ENCODE assay signal across 9 mouse cellular contexts in the genomic region with DNA sequence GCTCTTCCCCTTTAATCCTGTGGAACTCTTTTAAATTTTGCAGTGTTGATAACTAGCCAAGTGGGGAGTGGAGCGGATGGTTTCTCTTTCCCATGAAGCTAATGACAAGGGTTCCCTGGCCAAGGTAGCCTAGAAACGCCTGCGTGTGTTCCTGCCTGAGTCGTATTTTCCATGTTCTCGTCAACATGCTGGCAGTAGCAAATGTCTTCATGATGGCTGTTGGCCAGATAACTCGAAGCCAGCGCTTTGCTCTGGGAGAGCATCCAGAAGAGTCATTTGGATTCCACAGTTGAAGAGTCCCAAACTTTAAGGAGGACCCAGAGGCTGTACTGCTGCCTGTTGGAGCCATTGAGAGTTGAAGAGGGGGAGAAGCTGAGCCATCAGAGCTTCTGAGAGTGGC. TPM values are rescaled to one million over a fixed set of nuclear protein-coding genes. Genes with fewer than 3 reads are reported as not detected.
DNase-seq lines count a peak whose midpoint lies in the region; ATAC-seq and TF ChIP-seq lines count a peak whose summit lies in the region.
"Had no signal": no experiment of that assay in that cellular context is flagged by ENCODE, and none has a peak within 500 bp of the region (broad histone marks: within the 10 kb centered on the region; RNA-seq: fewer than 3 reads in every experiment).

No protein-coding gene starts in this region.

- no peak for ATAC-seq in kidney, embryonic 14.5 days (ENCODE audit: low FRiP score, low TSS enrichment)
- peak; percentile 75 for ATAC-seq in heart, embryonic 14.5 days (ENCODE audit: insufficient number of reproducible peaks, insufficient read depth, low FRiP score, low read depth)
- no peak for ATAC-seq in monocyte, adult 5-6 weeks (replicated peaks; ENCODE audit: insufficient number of reproducible peaks, low FRiP score, low TSS enrichment, poor library complexity, severe bottlenecking)

- peak; percentile 34 for DNase-seq in kidney, adult 18-20 months
- DNase-seq in cerebellum, adult 2 months: peak; percentile 60 to 78
- DNase-seq in layer of hippocampus, postnatal 36 days: peak; percentile 60 to 71
- DNase-seq in right cerebral cortex, adult 2 months (ENCODE audit: low spot score in 2 of 2): peak; percentile 41 to 60
- DNase-seq in natural killer cell, adult 2 months (ENCODE audit: low spot score in 2 of 2): no peak

- H3K4me2 ChIP-seq in kidney, embryonic 14.5 days (replicated peaks; ENCODE audit: low read depth, low read length): no peak overlapping the region
- H3K4me2 ChIP-seq in heart, embryonic 14.5 days (ENCODE audit: low read length): no peak overlapping the region

- H3K4me3 ChIP-seq in kidney, embryonic 14.5 days (ENCODE audit: low read length): no peak overlapping the region
- no peak overlapping the region for H3K4me3 ChIP-seq in cerebellum, adult 2 months (replicated peaks; ENCODE audit: insufficient read depth, low read depth, low read length)
- H3K4me3 ChIP-seq in heart, embryonic 14.5 days (ENCODE audit: control insufficient read depth in 1 of 2, insufficient read depth in 1 of 2, low read depth in 1 of 2, low read length in 2 of 2): no peak overlapping the region

- no peak overlapping the region for H3K9ac ChIP-seq in kidney, embryonic 14.5 days (ENCODE audit: low read depth, low read length)
- H3K9ac ChIP-seq in heart, embryonic 14.5 days (ENCODE audit: low read length): no peak overlapping the region

- no peaks in the 10 kb centered on the region for H3K4me1 ChIP-seq in kidney, embryonic 14.5 days (ENCODE audit: control insufficient read depth, insufficient read depth, low read length)
- H3K4me1 ChIP-seq in cerebellum, adult 2 months (ENCODE audit: control insufficient read depth, insufficient read depth, low read length): no peaks in the 10 kb centered on the region
- peaks cover 0 to 4% of the 10 kb centered on the region in 2 experiments; a peak in 1 of 4 replicates for H3K4me1 ChIP-seq in heart, embryonic 14.5 days (ENCODE audit: control insufficient read depth in 2 of 2, insufficient read depth in 2 of 2, low read length in 2 of 2)

- no peaks in the 10 kb centered on the region for H3K27me3 ChIP-seq in kidney, embryonic 14.5 days (ENCODE audit: control insufficient read depth, insufficient read depth, low read length)
- no peaks in the 10 kb centered on the region for H3K27me3 ChIP-seq in cerebellum, adult 2 months (ENCODE audit: control insufficient read depth, insufficient read depth, low read length)
- no peaks in the 10 kb centered on the region for H3K27me3 ChIP-seq in heart, embryonic 14.5 days (ENCODE audit: control insufficient read depth, insufficient read depth, low read length)

- 80% methylated on average over 7 of the region's 7 CpGs for WGBS in kidney, embryonic 14.5 days
- WGBS in cerebellum, adult 2 months: 7% methylated on average over 7 of the region's 7 CpGs
- WGBS in heart, embryonic 14.5 days: 16% methylated on average over 7 of the region's 7 CpGs

- H3K27ac ChIP-seq in kidney, embryonic 14.5 days (ENCODE audit: low read depth, low read length): no peak overlapping the region
- H3K27ac ChIP-seq in cerebellum, adult 2 months (ENCODE audit: insufficient read depth, low read length): no peak overlapping the region
- H3K27ac ChIP-seq in heart, embryonic 14.5 days (replicated peaks in 1 of 2; ENCODE audit: control insufficient read depth in 1 of 2, insufficient read depth in 1 of 2, low read depth in 2 of 2, low read length in 2 of 2): peak overlapping the region; percentile 1 to 47; a peak in 3 of 4 replicates

- H3K9me3 ChIP-seq in kidney, embryonic 14.5 days (ENCODE audit: control insufficient read depth, low read length): no peaks in the 10 kb centered on the region
- peaks cover 10% of the 10 kb centered on the region for H3K9me3 ChIP-seq in heart, embryonic 14.5 days (ENCODE audit: control insufficient read depth, low read length)

- no peak for TF ChIP-seq CTCF in cerebellum, adult 2 months (IDR thresholded peaks at IDR 0.05; ENCODE audit: borderline replicate concordance, insufficient read depth, low read depth, low read length)

- no peaks in the 10 kb centered on the region for H3K36me3 ChIP-seq in kidney, embryonic 14.5 days (ENCODE audit: control insufficient read depth, insufficient read depth, low read length)
- no peaks in the 10 kb centered on the region for H3K36me3 ChIP-seq in heart, embryonic 14.5 days (ENCODE audit: control insufficient read depth, insufficient read depth, low read length)

- TF ChIP-seq POLR2A in cerebellum, adult 2 months (IDR thresholded peaks at IDR 0.05; ENCODE audit: borderline replicate concordance, insufficient read depth, low read length): no peak

RNA-seq across cellular contexts. Expression of a gene that starts 25.8 kb away (rescaled TPM):
- 0.29 TPM in 1 of 2 replicates, not detected in the other for polyA plus RNA-seq in kidney, embryonic 14.5 days (2014; fragmentation: Nextera tagmentation; extraction: Ambion mirVana)
- 0.06 and 0.10 TPM in 2 replicates for polyA plus RNA-seq in cerebellum, adult 2 months (2012; rRNA removed)
- polyA plus RNA-seq in heart, embryonic 14.5 days (2014; fragmentation: Nextera tagmentation; extraction: Ambion mirVana): 18.6 and 21.2 TPM in 2 replicates
- total RNA-seq in layer of hippocampus, postnatal 36 days (2021): under 1 TPM; 0.23 to 0.32 TPM
- total RNA-seq in monocyte, adult 5-6 weeks (2017): not detected in 3 replicates
- total RNA-seq: neutrophil, adult 5-6 weeks had no signal

Comparison
In these comparisons a context has a peak if more than half of its experiments do, and no peak if none do; other contexts are left out.
1. DNase-seq: peak in kidney, adult 18-20 months (single experiment), cerebellum, adult 2 months (2 of 2), layer of hippocampus, postnatal 36 days (2 of 2) and right cerebral cortex, adult 2 months (2 of 2); none in natural killer cell, adult 2 months (0 of 2).
2. H3K27ac ChIP-seq: peak in heart, embryonic 14.5 days (2 of 2); none in kidney, embryonic 14.5 days (single experiment) and cerebellum, adult 2 months (single experiment).
3. RNA of a gene that starts 25.8 kb away (polyA plus RNA-seq): 18.6 to 21.2 TPM in heart, embryonic 14.5 days; 0.06 to 0.10 TPM in cerebellum, adult 2 months and 0.29 TPM in kidney, embryonic 14.5 days; every median in the first group is over 10 times any median in the second.